Mouse (Mus musculus) E14TG2a.4 (cell line): ENCODE measurements around the gene Cdc45.

Experiments used
- CTCF ChIP-seq: conservative IDR thresholded peaks from 2 replicates; pipeline ENCODE4 v1.5.1; 2014; ENCODE audit warnings: low read length
- NANOG ChIP-seq: IDR thresholded peaks from 2 replicates; pipeline ENCODE4 v1.6.1; 2014; ENCODE audit warnings: borderline replicate concordance, low read length, mixed read lengths

DNA sequence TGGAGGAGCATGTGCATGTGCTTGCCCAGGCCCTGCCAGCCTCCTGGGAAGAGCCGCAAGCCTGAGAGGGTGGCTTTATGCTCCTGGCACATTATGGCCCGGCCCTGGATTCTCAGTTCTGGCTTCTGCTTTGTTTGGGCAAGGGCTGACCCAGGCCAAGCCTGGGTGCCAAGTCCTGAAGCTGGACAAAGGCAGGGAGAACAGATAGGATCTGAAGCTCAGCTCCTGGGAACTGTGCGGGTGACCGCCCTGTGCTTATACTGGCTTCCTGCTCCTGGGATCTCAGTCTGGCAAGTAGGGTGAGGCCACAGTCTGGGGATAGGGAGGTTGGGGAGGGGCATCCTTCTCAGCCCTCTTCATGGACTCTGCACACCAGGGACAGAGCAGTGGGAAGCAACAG is 50.1 kb downstream of the Cdc45 start:
- TF ChIP-seq CTCF (no peak), NANOG (no peak)
